Mouse (Mus musculus): Measurements from ENCODE around the gene Abhd17c. TPM values are rescaled to one million over a fixed set of nuclear protein-coding genes. Genes with fewer than 3 reads are reported as not detected.
A peak's percentile ranks its signal among the peaks of the same experiment; 100 is the strongest.

Abhd17c gene
- total RNA-seq, 2 experiments from 2014 or later: 108 to 112 TPM

DNA sequence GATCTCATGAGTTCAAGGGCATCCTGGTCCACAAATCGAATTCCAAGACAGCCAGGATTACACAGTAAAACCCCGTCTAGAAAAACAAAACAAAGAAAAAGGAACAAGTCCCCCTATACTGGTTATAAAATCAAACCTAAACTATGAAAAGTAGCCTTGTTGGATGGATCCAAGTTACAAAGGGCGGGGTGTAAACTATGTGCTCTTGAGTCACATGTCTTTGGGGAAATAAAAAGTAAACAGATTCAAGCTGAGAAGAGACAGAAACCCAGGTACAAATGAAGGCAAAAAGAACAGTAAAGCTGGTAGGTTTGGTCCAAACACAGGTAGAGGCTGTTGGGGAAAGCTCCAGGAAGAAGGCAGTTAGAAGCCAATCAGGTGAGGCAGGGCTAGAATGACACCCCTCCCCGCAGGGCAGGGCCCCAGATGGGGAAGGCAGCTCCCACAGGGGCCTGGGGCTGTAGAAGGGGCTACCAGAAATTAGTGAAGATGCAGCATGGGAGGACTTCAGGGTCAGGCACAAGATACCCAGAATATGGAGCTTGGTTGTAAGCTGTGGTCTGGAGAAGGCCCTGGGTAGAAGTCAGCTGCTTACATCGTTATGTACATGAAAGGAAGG, 31.4 kb downstream of the Abhd17c start:
- intact Hi-C loops (cut with DNase I): no loop called here
- DNase-seq: no peak

DNA sequence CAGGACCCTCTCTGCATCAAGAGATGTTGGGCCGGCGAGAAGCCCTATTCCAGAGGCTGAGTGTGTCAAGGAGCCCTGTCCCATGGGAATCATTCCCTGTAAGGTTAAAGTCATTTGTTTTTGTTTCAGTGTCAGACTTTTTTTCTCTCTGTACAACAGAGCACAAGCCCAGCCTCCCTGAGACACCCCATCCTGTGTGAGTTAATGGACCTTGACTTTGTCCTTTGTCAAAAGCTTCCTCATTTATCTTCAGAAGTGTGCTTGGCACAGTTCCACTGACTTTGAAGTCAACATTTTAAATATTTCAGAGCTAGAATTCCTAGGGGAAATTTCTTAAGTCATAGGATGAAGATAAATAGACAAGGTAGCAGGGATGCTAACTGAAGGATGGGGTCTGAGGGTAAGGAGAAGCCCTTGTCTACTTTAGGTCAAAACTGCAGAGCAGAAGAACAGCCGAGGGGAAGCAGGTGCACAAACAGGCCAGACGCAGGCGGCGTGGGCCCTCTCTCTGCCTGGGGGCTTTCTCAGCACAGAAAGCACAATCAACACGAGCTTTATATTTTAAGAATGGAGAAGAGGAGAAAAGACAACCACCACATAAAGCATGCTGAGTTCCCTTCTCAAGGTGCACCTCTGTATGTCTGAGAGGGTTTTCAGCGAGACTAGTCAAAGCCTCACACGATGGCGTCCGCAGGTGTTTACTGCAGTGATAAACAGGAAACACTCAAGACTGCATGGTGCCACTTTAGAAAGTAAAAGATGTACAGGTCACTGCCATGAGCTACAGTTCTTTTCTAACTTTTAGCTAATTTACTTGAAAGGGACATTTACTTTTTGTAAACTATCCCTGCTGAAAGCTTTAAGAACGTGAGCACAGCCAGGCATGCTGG, 32.2 kb downstream of the Abhd17c start:
- intact Hi-C loops (cut with DNase I): no loop called here
- DNase-seq: no peak

GRCm38 (mm10) chr7:84117543-84118122, 34.1 kb downstream of the Abhd17c start:
- intact Hi-C loops (cut with DNase I): no loop called here
- no peak for DNase-seq

- no peak for DNase-seq
- intact Hi-C loops (cut with DNase I): no loop called here
Measured at GRCm38 (mm10) chr7:84116621-84117542, 34.8 kb downstream of the Abhd17c start.

DNA sequence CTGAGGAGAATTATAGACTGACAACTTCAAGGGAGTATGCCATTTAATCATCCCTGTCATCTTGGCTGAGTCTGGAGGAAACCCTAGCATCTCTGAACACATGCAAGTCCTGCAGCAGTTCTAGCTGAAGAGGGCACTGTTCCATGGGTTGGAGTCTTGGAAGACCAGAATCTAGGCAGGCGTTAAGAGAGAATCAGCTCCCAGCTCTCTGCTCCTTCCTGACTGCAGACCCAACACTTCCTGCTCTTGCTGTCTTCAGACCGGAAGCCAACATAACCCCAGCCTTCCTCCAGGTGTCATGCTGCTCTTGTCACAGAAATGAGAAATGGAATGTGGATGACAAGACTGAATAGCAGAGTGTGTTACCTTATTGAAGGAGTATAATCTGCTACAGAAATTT, 36.3 kb downstream of the Abhd17c start:
- no peak for DNase-seq
- intact Hi-C loops (cut with DNase I): no loop called here

GRCm38 (mm10) chr7:84114775-84115174, 36.9 kb downstream of the Abhd17c start:
- intact Hi-C loops (cut with DNase I): no loop called here
- DNase-seq: no peak

- intact Hi-C loops (cut with DNase I): no loop called here
Measured at GRCm38 (mm10) chr7:84113035-84113390, 38.7 kb downstream of the Abhd17c start.

DNA sequence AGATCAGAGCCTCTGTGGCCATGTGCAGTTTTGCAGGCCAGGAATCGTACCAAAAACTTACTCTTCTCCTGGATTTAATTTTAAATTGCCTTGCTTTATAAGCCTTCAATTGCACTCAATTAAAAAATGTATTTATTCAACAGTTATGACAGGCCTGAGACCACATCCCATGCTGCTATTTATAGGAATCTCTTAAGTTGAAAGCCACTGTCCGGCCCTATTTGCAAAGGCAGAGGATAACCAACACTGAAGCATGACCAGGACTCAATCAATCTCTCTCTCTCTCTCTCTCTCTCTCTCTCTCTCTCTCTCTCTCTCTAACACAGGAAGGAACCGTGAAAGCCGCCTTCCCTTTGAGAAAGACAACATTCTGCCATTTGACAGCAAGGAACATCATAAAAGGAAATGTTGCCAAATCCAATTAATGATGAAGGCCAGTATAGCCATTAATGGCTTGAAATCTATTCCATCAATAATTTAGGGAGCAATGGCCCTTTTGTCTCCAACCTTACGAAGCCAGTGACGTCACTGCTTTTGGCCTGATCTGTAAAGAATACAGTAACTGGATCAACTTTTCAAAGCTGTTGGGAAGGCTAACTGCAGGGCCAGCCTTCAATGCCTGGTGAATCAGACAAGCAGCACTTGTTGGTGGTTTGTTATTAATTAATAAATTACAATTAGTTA, 39.2 kb downstream of the Abhd17c start:
- DNase-seq: no peak
- intact Hi-C loops (cut with DNase I): no loop called here

More at GRCm38 (mm10) chr7:84113035-84113390, 38.7 kb downstream of the Abhd17c start:
- no peak for DNase-seq

GRCm38 (mm10) chr7:84111716-84112350, 39.9 kb downstream of the Abhd17c start:
- intact Hi-C loops (cut with DNase I): no loop called here
- no peak for DNase-seq

- intact Hi-C loops (cut with DNase I): no loop called here
- DNase-seq: no peak
Measured at GRCm38 (mm10) chr7:84106942-84107341, 44.8 kb downstream of the Abhd17c start.

DNA sequence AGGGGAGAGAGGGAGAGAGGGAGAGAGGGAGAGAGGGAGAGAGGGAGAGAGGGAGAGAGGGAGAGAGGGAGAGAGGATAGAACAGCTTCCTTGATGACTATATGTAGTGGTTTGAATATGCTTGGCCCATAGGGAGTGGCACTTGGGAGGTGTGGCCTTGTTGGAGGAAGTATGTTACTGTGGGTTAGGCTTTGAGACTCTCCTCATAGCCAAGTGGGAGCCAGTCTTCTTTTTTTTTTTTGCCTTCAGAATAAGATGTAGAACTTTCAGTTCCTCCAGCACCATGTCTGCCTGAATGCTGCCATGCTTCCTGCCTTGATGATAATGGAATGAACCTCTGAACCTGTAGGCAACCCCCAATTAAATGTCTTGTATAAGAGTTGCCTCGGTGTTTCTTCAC, 49.1 kb downstream of the Abhd17c start:
- no peak for DNase-seq
- intact Hi-C loops (cut with DNase I): no loop called here

GRCm38 (mm10) chr7:84100672-84101071, 51.0 kb downstream of the Abhd17c start:
- DNase-seq: no peak
- intact Hi-C loops (cut with DNase I): no loop called here

DNA sequence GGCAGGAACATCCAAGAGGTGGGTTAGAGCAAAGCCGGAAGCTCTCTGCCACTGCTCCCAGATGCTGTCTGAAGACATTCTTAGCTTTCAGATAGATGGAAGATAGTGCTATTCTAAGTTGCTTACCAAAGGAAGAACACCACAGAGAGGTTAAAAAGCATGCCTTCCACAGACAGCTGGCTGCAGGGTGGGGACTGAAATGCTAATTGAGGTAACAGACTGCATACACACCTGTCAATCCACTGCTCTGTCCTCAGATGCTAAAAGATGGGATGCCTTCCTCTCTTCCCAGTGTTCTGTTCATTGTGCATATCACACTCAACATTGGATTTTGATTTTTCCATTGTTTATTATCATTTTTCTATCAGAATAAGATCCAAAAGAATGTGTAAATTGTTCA, 53.6 kb downstream of the Abhd17c start:
- no peak for DNase-seq

DNA sequence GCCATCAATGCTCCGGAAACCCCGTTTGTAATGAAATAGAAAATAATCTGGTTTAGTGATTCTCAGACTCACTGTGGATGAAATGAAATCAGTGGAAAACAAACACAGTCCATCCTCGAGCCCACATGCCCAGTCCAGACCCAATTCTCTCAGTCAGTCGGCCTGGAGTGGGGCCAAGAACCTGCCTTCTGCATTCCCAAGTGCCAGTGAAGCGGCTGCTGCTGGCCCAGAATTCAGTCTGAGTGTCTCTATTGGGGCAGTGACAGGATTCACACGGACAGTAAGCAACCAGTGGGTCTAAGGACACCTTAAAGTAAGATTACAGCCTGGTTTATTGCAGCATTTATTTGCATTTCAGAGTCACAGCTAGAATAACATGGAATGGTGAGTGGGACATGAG, 55.2 kb downstream of the Abhd17c start:
- intact Hi-C loops (cut with DNase I): no loop called here
- DNase-seq: peak; percentile 90

More for the DNA sequence above, 53.6 kb downstream of the Abhd17c start:
- intact Hi-C loops (cut with DNase I): no loop called here

GRCm38 (mm10) chr7:84090793-84091192, 60.9 kb downstream of the Abhd17c start:
- DNase-seq: no peak
- intact Hi-C loops (cut with DNase I): no loop called here

- intact Hi-C loops (cut with DNase I): loop anchor here (2.0 to 5.0 kb wide), 3 partner anchors 177 to 268 kb away; no protein-coding TSS in a partner anchor
- no peak for DNase-seq
Measured at GRCm38 (mm10) chr7:84089777-84090176, 61.9 kb downstream of the Abhd17c start.

DNA sequence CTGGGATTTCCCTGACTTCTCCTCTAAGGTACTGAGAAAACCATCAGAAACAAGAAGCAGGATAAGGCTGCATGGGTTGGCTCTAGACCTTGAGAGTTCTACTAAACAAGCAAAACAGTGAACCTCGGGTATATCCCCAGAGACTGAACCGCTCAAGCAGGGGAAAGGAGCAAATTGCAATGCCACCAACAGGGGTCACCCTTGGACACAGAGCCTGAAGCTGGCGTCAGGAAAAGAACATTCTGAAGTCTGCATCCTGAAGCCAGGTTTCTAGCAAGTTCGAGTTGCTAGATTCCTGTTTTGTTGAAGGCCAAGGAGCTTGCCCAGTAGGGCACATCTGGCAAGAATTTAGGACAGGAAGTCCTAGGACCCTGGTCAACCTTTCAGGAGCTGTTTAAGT, 62.7 kb downstream of the Abhd17c start:
- intact Hi-C loops (cut with DNase I): loop anchor here (2.0 to 5.0 kb wide), 3 partner anchors 177 to 268 kb away; no protein-coding TSS in a partner anchor
- peak; percentile 77 for DNase-seq

DNA sequence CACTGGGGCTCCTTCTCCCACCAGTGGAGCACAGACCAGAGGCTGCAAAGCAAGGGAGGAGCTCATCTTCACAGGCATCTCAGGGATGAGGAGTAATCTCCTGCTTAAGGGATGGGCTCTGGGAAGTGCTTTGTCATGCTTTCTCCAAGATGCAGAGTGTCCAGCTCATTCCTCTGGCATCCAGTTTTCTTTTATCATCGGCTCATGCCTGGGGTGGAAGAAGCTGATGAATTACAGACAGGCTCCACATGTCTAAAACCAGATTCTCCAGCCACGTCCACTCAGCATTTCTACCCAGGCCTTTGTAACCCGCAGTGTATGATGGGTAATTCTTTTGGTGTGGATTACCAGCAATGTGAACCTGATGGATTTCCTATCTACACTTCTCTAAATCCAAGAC, 63.5 kb downstream of the Abhd17c start:
- no peak for DNase-seq
- intact Hi-C loops (cut with DNase I): loop anchor here (2.0 to 5.0 kb wide), 3 partner anchors 176 to 269 kb away; no protein-coding TSS in a partner anchor
